Mouse (Mus musculus): ENCODE data around the gene Zfp990. TPM values are rescaled to one million over a fixed set of nuclear protein-coding genes. Genes with fewer than 3 reads are reported as not detected.

Zfp990 gene
- polyA plus RNA-seq, 1 experiment from 2014 or later = not detected

Other genes with a start within 250 kb of the Zfp990 start
- gene Tnfrsf8, start 195.6 kb upstream of the Zfp990 start, polyA plus RNA-seq (2015; fragmentation: Nextera tagmentation; extraction: Ambion mirVana) = 0.06 and 0.07 TPM in 2 replicates
- 1.2 and 1.4 TPM in 2 replicates for gene Gm13212, start 74.4 kb downstream of the Zfp990 start, polyA plus RNA-seq (2015; fragmentation: Nextera tagmentation; extraction: Ambion mirVana)
- not detected in 2 replicates for gene Zfp980, start 159.9 kb downstream of the Zfp990 start, polyA plus RNA-seq (2015; fragmentation: Nextera tagmentation; extraction: Ambion mirVana)

Measured in liver, embryonic 15.5 days (tissue).